Mouse (Mus musculus) thymus, postnatal 0 days (tissue): ENCODE measurements at regions not wholly inside any gene's neighbourhood (a gene's known extent, or its start where the extent isn't known, plus 50 kb on each side); places are given as distances from the start of the nearest gene placed in this dataset.
A peak's percentile ranks its signal among the peaks of the same experiment; 100 is the strongest.

ENCODE experiments used
- DNase-seq: peaks from one replicate; pipeline ENCODE4 v3.0.0-alpha.2; 2015; ENCODE audit warnings: low spot score

DNA sequence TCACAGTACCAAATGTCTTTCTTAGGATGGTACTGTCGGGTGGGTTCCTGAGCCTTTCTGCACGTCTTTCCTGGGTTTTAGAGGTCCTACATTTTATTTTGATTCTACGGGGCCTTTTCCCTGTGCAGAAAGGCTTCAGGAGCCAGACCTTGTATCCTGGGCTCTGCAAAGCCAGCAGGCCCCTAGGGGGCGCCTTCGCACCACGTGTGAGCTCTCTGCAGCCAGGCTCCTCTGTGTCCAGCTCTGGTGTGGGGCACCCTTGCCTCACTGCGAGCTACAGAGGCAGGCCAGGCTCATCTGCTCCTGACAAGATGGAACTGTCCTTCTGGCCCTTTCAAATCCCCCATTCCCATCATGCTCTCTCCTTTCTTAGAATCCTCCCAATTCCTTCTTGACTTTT lies 53.3 kb upstream of the Usp3 start:
- peak; percentile 83 for DNase-seq

DNA sequence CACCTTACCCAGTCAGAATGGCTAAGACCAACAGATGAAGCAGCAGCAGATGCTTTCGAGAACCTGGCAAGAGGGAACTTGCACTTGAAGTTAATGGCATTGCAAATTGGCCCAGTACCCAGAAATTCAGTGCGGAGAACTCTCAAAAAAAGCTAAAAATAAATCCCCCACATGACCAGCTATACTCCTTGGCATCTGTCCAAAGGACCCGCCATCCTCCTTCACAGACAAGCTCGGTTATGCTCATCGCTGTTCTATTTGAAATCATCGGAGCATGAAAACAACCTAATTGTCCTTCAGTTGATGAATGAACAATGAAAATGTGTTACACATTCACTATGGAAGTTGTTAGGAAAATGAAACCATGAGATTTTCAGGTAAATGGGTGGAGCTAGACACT lies 58.4 kb upstream of the Usp3 start:
- DNase-seq = no peak

DNA sequence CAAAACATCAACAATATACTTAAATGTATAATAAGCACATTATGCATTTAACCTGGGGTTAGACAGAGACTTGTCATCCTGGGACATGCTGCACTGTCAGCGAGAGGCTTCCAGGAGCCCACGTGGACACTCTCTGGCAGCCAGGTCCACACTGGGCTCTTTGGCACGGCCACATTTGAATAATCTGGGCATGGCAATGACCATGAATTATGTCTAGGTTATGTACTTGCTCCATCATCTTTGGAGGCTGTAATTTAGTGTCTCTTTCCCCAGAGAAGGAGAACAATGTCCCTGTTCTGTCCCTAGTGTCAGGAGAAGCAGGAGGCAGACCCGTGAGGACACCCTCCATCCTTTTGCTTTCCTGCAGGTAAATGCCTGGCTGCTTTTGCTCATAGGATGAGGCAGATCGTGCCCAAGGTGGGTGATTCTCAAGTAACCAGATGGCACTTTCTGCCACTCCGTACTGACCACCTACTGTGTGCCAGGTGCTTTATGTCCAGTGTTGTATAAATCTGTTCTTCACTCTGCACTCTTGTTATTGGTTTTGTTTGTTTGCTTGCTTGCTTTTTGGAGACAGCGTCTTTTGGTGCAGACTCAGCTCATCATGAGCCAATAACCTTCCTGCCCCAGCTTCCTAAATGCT lies 56.2 kb upstream of the Car12 start:
- no peak for DNase-seq

DNA sequence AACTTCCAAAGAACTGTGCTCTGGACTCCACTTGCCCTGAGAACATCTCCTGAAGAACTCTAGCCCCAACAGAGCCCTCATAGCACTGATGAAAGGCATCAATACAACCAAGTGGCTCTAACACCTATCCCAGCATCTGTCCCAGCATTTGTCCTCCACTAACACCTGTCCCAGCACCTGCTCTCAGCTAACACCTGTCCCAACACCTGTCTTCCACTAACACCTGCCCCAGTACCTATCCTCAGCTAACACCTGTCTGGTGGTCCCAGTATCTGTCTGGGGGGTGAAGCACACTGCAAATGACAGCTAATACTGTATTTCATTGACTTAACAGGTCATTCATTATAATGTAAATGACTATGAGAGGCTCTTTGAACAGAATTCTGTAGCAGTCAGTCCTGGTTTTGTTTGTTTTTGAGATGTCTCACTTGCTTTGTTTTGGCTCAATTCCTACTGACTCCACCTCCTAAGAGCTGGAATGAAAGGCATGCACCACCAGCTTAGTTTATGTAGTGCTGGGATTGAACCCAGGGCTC lies 54.7 kb upstream of the Car12 start:
- no peak for DNase-seq

DNA sequence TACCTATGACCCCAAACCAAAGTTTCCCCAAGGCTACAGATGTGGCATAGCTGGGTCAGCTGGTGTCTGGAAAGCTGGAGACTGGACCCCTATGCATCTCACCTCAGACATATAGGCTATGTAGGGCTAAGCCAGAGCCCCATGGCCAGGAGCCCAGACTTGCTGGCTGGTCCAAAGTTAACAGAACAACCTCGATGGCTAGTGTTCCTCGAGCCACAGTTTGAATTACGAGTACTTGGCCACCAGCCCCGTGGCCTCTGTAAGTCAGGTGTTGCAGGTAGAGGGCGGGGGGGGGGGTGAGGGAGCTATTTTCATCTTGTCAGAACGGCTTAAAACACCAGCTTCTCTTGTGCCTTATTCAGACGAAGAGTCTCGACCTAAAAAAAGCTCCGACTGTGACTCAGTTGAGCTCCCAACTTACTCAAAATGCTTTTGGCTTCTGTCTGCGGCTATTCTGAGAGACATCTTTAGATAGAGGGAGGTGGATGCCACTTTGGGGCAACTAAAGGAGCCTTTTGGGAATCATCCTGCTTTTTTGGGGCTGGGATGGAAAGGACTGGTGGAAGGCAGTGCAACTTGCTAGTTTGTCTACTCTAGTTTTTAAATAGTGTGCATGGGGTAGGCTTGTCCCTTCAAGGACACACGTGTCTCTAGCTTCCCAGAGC lies 53.6 kb upstream of the Car12 start:
- no peak for DNase-seq

DNA sequence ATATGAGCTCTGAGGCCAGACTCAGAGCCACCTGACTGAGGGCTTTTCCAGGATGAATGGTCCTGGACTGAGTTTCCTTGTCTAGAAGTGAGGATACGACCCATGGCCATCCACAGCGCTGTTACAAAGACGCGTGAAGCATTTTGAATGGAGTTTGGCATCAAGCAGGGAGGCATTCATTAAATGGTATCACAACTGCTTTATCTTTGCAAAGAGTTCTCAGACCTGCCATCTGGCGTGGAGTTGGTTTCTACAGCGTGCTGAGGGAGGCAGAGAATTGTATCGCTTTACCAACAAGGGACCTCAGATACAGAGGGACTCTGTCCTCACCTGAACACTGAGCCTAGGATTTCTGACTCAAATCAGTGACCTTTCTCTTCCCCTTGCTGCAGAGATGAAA lies 51.9 kb upstream of the Car12 start:
- no peak for DNase-seq

DNA sequence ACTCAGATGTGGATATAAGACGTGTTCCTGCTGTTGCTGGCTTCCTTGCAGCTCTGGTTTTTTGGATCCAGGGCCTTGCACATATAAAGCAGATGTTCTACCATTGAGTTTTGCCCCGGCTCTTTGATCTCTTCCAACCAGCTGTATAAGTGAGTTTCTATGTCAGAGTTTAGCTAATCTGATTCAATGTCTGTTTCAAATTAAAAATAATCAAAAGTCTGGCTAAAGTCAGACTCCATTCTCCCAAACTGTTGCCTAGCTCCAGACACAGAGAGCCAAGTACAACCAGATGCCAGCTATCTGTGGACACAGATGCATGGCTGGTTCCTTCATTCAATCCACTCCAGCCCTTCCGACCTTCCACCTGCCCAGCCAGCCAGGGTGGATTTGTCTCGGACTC lies 51.0 kb upstream of the Car12 start:
- peak; percentile 25 for DNase-seq
